Mouse (Mus musculus): ENCODE results near the gene Dnajc5.

Gene Dnajc5

GRCm38 (mm10) chr2:181511231-181511630 is 9.1 kb upstream of the Dnajc5 start:
- DNase-seq (ENCODE audit: low spot score in 2 of 2) = no peak

- DNase-seq (ENCODE audit: low spot score in 2 of 2) = no peak
Measured at GRCm38 (mm10) chr2:181519201-181519600, 1.1 kb upstream of the Dnajc5 start.

- DNase-seq (ENCODE audit: low spot score in 2 of 2) = no peak
Measured at GRCm38 (mm10) chr2:181520936-181521227, 597 bp downstream of the Dnajc5 start.

- DNase-seq (ENCODE audit: low spot score in 2 of 2) = no peak
Measured at GRCm38 (mm10) chr2:181521491-181521890, 1.2 kb downstream of the Dnajc5 start.

- DNase-seq (ENCODE audit: low spot score in 2 of 2) = no peak
Measured at GRCm38 (mm10) chr2:181522811-181523210, 2.5 kb downstream of the Dnajc5 start.

GRCm38 (mm10) chr2:181525526-181525925 is 5.2 kb downstream of the Dnajc5 start:
- DNase-seq (ENCODE audit: low spot score in 2 of 2) = no peak

- no peak for DNase-seq (ENCODE audit: low spot score in 2 of 2)
Measured at GRCm38 (mm10) chr2:181529076-181529475, 8.8 kb downstream of the Dnajc5 start.

GRCm38 (mm10) chr2:181532589-181532988 is 12.3 kb downstream of the Dnajc5 start:
- no peak for DNase-seq (ENCODE audit: low spot score in 2 of 2)

- no peak for DNase-seq (ENCODE audit: low spot score in 2 of 2)
Measured at GRCm38 (mm10) chr2:181536410-181536809, 16.1 kb downstream of the Dnajc5 start.

- DNase-seq (ENCODE audit: low spot score in 2 of 2) = peak in 1 of 2 experiments; percentile 45
Measured at GRCm38 (mm10) chr2:181537444-181538047, 17.3 kb downstream of the Dnajc5 start.

GRCm38 (mm10) chr2:181541761-181542380 is 21.6 kb downstream of the Dnajc5 start:
- no peak for DNase-seq (ENCODE audit: low spot score in 2 of 2)

- no peak for DNase-seq (ENCODE audit: low spot score in 2 of 2)
Measured at GRCm38 (mm10) chr2:181546142-181546541, 25.9 kb downstream of the Dnajc5 start.

GRCm38 (mm10) chr2:181548227-181548626 is 27.9 kb downstream of the Dnajc5 start:
- DNase-seq (ENCODE audit: low spot score in 2 of 2) = no peak

GRCm38 (mm10) chr2:181548682-181549081 is 28.4 kb downstream of the Dnajc5 start:
- DNase-seq (ENCODE audit: low spot score in 2 of 2) = no peak

- DNase-seq (ENCODE audit: low spot score in 2 of 2) = no peak
Measured at GRCm38 (mm10) chr2:181550233-181550632, 29.9 kb downstream of the Dnajc5 start.

GRCm38 (mm10) chr2:181553772-181554171 is 33.5 kb downstream of the Dnajc5 start:
- DNase-seq (ENCODE audit: low spot score in 2 of 2) = no peak

- no peak for DNase-seq (ENCODE audit: low spot score in 2 of 2)
Measured at GRCm38 (mm10) chr2:181567338-181567737, 47.1 kb downstream of the Dnajc5 start.

GRCm38 (mm10) chr2:181568272-181569008 is 48.2 kb downstream of the Dnajc5 start:
- no peak for DNase-seq (ENCODE audit: low spot score in 2 of 2)

GRCm38 (mm10) chr2:181569856-181570255 is 49.6 kb downstream of the Dnajc5 start:
- DNase-seq (ENCODE audit: low spot score in 2 of 2) = no peak

GRCm38 (mm10) chr2:181570375-181570774 is 50.1 kb downstream of the Dnajc5 start:
- no peak for DNase-seq (ENCODE audit: low spot score in 2 of 2)

- DNase-seq (ENCODE audit: low spot score in 2 of 2) = peak in 1 of 2 experiments; percentile 8
Measured at GRCm38 (mm10) chr2:181570921-181571595, 50.8 kb downstream of the Dnajc5 start.

- DNase-seq (ENCODE audit: low spot score in 2 of 2) = no peak
Measured at GRCm38 (mm10) chr2:181571941-181572670, 51.8 kb downstream of the Dnajc5 start.
